Mouse (Mus musculus) CH12.LX (cell line): Measurements from ENCODE around the gene Serinc5. TPM values are rescaled to one million over a fixed set of nuclear protein-coding genes. Genes with fewer than 3 reads are reported as not detected.

Experiments used
- DNase-seq: peaks from one replicate; pipeline ENCODE4 v3.0.0-alpha.2; 2013; ENCODE audit errors: extremely low read depth
- H3K27ac ChIP-seq: 2 replicates; pipeline ENCODE4 v1.5.1; 2012; ENCODE audit warnings: low read depth, mild to moderate bottlenecking, control low read depth, moderate library complexity; ENCODE audit not compliant: insufficient read depth
- H3K27me3 ChIP-seq: replicated peaks from 2 replicates; pipeline ENCODE3; 2012; ENCODE audit warnings: inconsistent platforms
- H3K36me3 ChIP-seq, 2 experiments: replicated peaks in 1 of 2; 2 replicates each; pipeline versions ENCODE3 to v1.6.1; 2012; ENCODE audit warnings: inconsistent platforms in 1 of 2, low read length in 1 of 2, mild to moderate bottlenecking in 1 of 2, mixed read lengths in 1 of 2, moderate library complexity in 1 of 2; ENCODE audit not compliant: control insufficient read depth in 1 of 2, insufficient read depth in 1 of 2
- H3K4me1 ChIP-seq, 2 experiments: 2 replicates each; pipeline ENCODE4 v1.6.1; 2012; ENCODE audit warnings: inconsistent platforms in 1 of 2, moderate library complexity in 1 of 2; ENCODE audit not compliant: insufficient read depth in 2 of 2, control insufficient read depth in 1 of 2
- H3K4me2 ChIP-seq: 2 replicates; pipeline ENCODE4 v1.6.1; 2012; ENCODE audit warnings: low read depth, mild to moderate bottlenecking, control low read depth; ENCODE audit not compliant: poor library complexity, insufficient read depth, severe bottlenecking
- H3K4me3 ChIP-seq, 3 experiments: fragments of 150-350 bp in 1 of 3; sonication (generic) in 1 of 3; replicated peaks in 1 of 3; 2 replicates each; pipeline versions ENCODE3 to v1.5.1; 2011 to 2012; ENCODE audit warnings: low read depth in 2 of 3, low read length in 2 of 3, mild to moderate bottlenecking in 2 of 3, moderate library complexity in 2 of 3, control low read depth in 1 of 3, improper control_type of control experiment in 1 of 3, inconsistent platforms in 1 of 3, mixed read lengths in 1 of 3; ENCODE audit not compliant: poor library complexity in 1 of 3
- H3K79me2 ChIP-seq: replicated peaks from 2 replicates; pipeline ENCODE4 v1.6.1; 2012; ENCODE audit warnings: mild to moderate bottlenecking, moderate library complexity; ENCODE audit not compliant: control insufficient read depth, poor library complexity, insufficient read depth, severe bottlenecking; ENCODE audit errors: extremely low read depth
- H3K9ac ChIP-seq: 2 replicates; pipeline ENCODE4 v1.6.1; 2012; ENCODE audit warnings: low read depth, mild to moderate bottlenecking, control low read depth, moderate library complexity; ENCODE audit not compliant: insufficient read depth
- H3K9me3 ChIP-seq: replicated peaks from 2 replicates; pipeline ENCODE3; 2012; ENCODE audit warnings: low read length, inconsistent platforms, mixed read lengths
- BHLHE40 ChIP-seq: IDR thresholded peaks from 2 replicates; pipeline ENCODE4 v1.6.1; 2011; ENCODE audit warnings: mild to moderate bottlenecking, low read depth, low read length, improper control_type of control experiment
- CHD1 ChIP-seq: IDR thresholded peaks from 2 replicates; pipeline ENCODE4 v1.6.1; 2012; ENCODE audit warnings: low read depth, low read length, improper control_type of control experiment, inconsistent platforms
- CHD2 ChIP-seq: IDR thresholded peaks from 2 replicates; pipeline ENCODE4 v1.6.1; 2011; ENCODE audit warnings: low read length, improper control_type of control experiment
- CTCF ChIP-seq, 2 experiments: IDR thresholded peaks in 1 of 2; conservative IDR thresholded peaks in 1 of 2; 2 replicates each; pipeline ENCODE4 v1.5.1; 2011 to 2012; ENCODE audit warnings: low read depth in 2 of 2, low read length in 2 of 2, improper control_type of control experiment in 1 of 2, inconsistent platforms in 1 of 2, mild to moderate bottlenecking in 1 of 2, moderate library complexity in 1 of 2
- E2F4 ChIP-seq: IDR thresholded peaks from 2 replicates; pipeline ENCODE4 v1.6.1; 2011; ENCODE audit warnings: low read depth, low read length, improper control_type of control experiment; ENCODE audit not compliant: insufficient replicate concordance
- GABPA ChIP-seq: IDR thresholded peaks from 2 replicates; pipeline ENCODE4 v1.6.1; 2012; ENCODE audit warnings: low read depth, low read length, improper control_type of control experiment, inconsistent platforms; ENCODE audit not compliant: insufficient replicate concordance
- HCFC1 ChIP-seq: IDR thresholded peaks from 2 replicates; pipeline ENCODE4 v1.6.1; 2012; ENCODE audit warnings: low read depth, mild to moderate bottlenecking, inconsistent platforms, low read length, improper control_type of control experiment
- IRF4 ChIP-seq: IDR thresholded peaks from 2 replicates; pipeline ENCODE4 v1.6.1; 2014; ENCODE audit warnings: low read depth, mild to moderate bottlenecking, inconsistent platforms, low read length, improper control_type of control experiment
- JUN ChIP-seq: IDR thresholded peaks from 2 replicates; pipeline ENCODE4 v1.6.1; 2011; ENCODE audit warnings: low read depth, mild to moderate bottlenecking, low read length, improper control_type of control experiment, moderate library complexity; ENCODE audit not compliant: insufficient read depth
- MAFK ChIP-seq: IDR thresholded peaks from 2 replicates; pipeline ENCODE4 v1.6.1; 2011; ENCODE audit warnings: low read length, improper control_type of control experiment; ENCODE audit not compliant: insufficient replicate concordance
- MAZ ChIP-seq: IDR thresholded peaks from 2 replicates; pipeline ENCODE4 v1.6.1; 2012; ENCODE audit warnings: low read depth, mild to moderate bottlenecking, inconsistent platforms, low read length, improper control_type of control experiment, moderate library complexity
- MEF2A ChIP-seq: IDR thresholded peaks from 2 replicates; pipeline ENCODE4 v1.6.1; 2014; ENCODE audit warnings: low read depth, mild to moderate bottlenecking, inconsistent platforms, low read length, improper control_type of control experiment, borderline replicate concordance
- MYC ChIP-seq: IDR thresholded peaks from 2 replicates; pipeline ENCODE4 v1.6.1; 2011; ENCODE audit warnings: low read depth, mild to moderate bottlenecking, improper control_type of control experiment, low read length
- NELFE ChIP-seq: IDR thresholded peaks from 2 replicates; pipeline ENCODE4 v1.6.1; 2011; ENCODE audit warnings: low read depth, low read length, improper control_type of control experiment
- PAX5 ChIP-seq: IDR thresholded peaks from 2 replicates; pipeline ENCODE4 v1.6.1; 2012; ENCODE audit warnings: low read length, inconsistent platforms, mixed read lengths
- RAD21 ChIP-seq: IDR thresholded peaks from 2 replicates; pipeline ENCODE4 v1.6.1; 2011; ENCODE audit warnings: low read depth, mild to moderate bottlenecking, low read length, improper control_type of control experiment, moderate library complexity
- RCOR1 ChIP-seq: conservative IDR thresholded peaks from 2 replicates; pipeline ENCODE4 v1.6.1; 2012; ENCODE audit warnings: low read depth, mild to moderate bottlenecking, inconsistent platforms, low read length, improper control_type of control experiment
- TCF12 ChIP-seq: IDR thresholded peaks from 2 replicates; pipeline ENCODE4 v1.6.1; 2014; ENCODE audit warnings: low read depth, mild to moderate bottlenecking, inconsistent platforms, low read length, improper control_type of control experiment
- USF2 ChIP-seq: conservative IDR thresholded peaks from 2 replicates; pipeline ENCODE4 v1.6.1; 2011; ENCODE audit warnings: low read depth, low read length, improper control_type of control experiment
- ZMIZ1 ChIP-seq: IDR thresholded peaks from 2 replicates; pipeline ENCODE4 v1.6.1; 2012; ENCODE audit warnings: low read depth, mild to moderate bottlenecking, inconsistent platforms, low read length, improper control_type of control experiment
- dilution Hi-C: fragments of 300-500 bp; cut with MboI; formaldehyde crosslinking; loops from 2 replicates; pipeline ENCODE4 v1.14.3; 2020; ENCODE audit warnings: low sequenced_read_pairs; ENCODE audit not compliant: extremely low pct_unique_long_range_greater_than_20kb, extremely low pct_ligation_motif_present
- in situ Hi-C: fragments of 300-500 bp; cut with MboI; formaldehyde crosslinking; loops from 3 replicates; pipeline ENCODE4 v1.14.3; 2019; ENCODE audit warnings: low sequenced_read_pairs, low pct_ligation_motif_present, low pct_unique_long_range_greater_than_20kb, mixed read lengths
- polyA plus RNA-seq: library from polyadenylated mRNA; unstranded; fragments of >175 nt; gene quantifications from 2 replicates; pipeline ENCODE4 v1.2.1, GENCODE M21; 2012; ENCODE audit warnings: low read depth; ENCODE audit not compliant: insufficient read length
- total RNA-seq, 2 experiments: library from RNA; depleted of rRNA; stranded (reverse); fragments of 300-350 nt in 1 of 2; fragments of >200 nt in 1 of 2; gene quantifications; 2 replicates each; pipeline ENCODE4 v1.2.3; 2012 to 2014

Gene Serinc5
- total and polyA plus RNA-seq, 3 experiments: 1.9 to 5.2 (median 4.3) TPM

DNA sequence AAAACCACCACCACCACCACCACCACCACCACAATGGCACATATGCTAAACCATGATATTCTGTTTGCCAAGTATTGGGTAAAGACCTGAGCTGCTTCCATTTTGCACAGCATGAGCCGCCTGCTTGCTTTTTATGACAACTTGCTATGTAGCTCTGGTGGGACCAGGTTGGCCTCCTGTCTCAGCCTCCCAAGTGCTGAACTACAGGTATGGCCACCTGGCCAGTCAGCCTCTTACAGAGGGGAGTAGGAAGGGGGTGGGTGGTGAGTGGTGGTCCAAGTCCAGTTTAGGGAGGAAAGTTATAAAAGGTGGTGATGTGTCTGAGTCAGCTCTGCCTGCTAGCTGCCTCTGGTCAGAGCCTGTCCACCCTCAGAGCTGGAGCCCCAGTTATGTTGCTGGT lies 15.3 kb downstream of the Serinc5 start:
- H3K79me2 ChIP-seq: no peaks in the 10 kb centered on the region
- TF ChIP-seq RCOR1: no peak
- TF ChIP-seq USF2: no peak
- TF ChIP-seq ZMIZ1: no peak
- no peak for TF ChIP-seq MEF2A
- TF ChIP-seq GABPA: no peak
- no peak for TF ChIP-seq IRF4
- no peak for TF ChIP-seq MYC
- TF ChIP-seq CTCF (conservative IDR thresholded peaks at IDR 0.05 in 1 of 2, IDR thresholded peaks at IDR 0.05 in 1 of 2; ENCODE audit: low read depth in 2 of 2, low read length in 2 of 2): no peak
- TF ChIP-seq MAZ: no peak
- TF ChIP-seq RAD21: no peak
- no peak for TF ChIP-seq CHD1
- TF ChIP-seq BHLHE40: no peak
- TF ChIP-seq MAFK: no peak
- no peak for TF ChIP-seq HCFC1
- no peak for TF ChIP-seq TCF12
- TF ChIP-seq, all 38 proteins: peak for 0
- in situ Hi-C loops (no loop called here), dilution Hi-C loops (no loop called here)
- Histone ChIP-seq H3K27ac (no peak overlapping the region), H3K27me3 (no peaks in the 10 kb centered on the region), H3K9ac (no peak overlapping the region), H3K4me1 (no peaks in the 10 kb centered on the region), H3K4me3 (no peak overlapping the region), H3K4me2 (no peak overlapping the region), H3K36me3 (peaks cover 0 to 2% of the 10 kb centered on the region in 2 experiments), H3K9me3 (peaks cover 8% of the 10 kb centered on the region)
- DNase-seq: no peak

DNA sequence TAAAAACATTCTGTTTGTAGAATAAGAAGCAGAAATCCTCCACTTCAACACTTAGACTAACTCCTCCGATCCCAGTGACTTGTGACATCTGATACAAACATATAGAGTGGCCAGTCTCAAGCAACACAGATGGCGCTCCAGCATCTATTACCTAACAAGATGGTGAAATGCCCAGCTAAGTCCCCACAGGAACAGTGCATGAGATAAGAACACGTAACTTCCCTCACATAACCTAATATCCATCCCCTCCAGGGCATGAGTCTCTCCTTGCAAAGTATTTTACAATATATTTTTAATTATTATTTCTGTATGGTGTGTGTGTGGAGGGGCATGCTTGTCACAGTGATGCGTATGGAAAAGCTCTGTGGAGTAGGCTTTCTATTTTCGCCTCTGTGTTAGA lies 15.8 kb downstream of the Serinc5 start:
- Histone ChIP-seq H3K36me3 (peaks cover 0 to 2% of the 10 kb centered on the region in 2 experiments), H3K4me1 (no peaks in the 10 kb centered on the region), H3K9me3 (peaks cover 8% of the 10 kb centered on the region), H3K79me2 (no peaks in the 10 kb centered on the region), H3K27me3 (no peaks in the 10 kb centered on the region), H3K4me3 (no peak overlapping the region), H3K4me2 (no peak overlapping the region), H3K9ac (no peak overlapping the region), H3K27ac (no peak overlapping the region)
- no peak for DNase-seq
- in situ Hi-C loops: no loop called here
- dilution Hi-C loops: no loop called here
- TF ChIP-seq JUN (no peak), CTCF (conservative IDR thresholded peaks at IDR 0.05 in 1 of 2, IDR thresholded peaks at IDR 0.05 in 1 of 2; ENCODE audit: low read depth in 2 of 2, low read length in 2 of 2) (no peak), NELFE (no peak), E2F4 (no peak), CHD2 (no peak), ZMIZ1 (no peak), PAX5 (no peak)
